Mouse (Mus musculus): ENCODE measurements around the gene Olfr1427.
"Not testable (repeated sequence)": the region's sequence is repeated elsewhere in the genome, so short reads cannot be mapped to it uniquely, and the experiment has no call there.

The Olfr1427 gene

DNA sequence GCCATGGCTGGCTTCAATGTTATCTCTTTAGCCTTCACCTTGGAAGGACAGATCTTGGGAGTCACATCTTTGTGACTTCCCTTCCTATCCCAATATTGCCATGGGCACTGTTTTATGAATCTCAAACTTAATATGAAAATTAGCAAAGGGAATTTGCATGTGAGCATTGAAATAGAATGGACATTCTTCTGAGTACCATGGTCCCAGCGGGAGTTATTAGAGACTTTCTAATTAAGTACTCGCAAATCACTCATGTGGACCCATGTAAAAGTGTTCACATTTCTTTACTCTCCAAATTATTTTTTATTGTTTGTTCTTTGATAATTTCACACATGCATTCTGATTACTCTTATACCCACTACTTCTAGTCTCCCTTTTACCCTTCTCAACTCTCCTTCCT, at the start of gene Olfr1427:
Olfr1427 (minus strand) TSS at position 101 of the 400 bp plus-strand sequence.
- no peak for DNase-seq (ENCODE audit: low read depth, low spot score)

DNA sequence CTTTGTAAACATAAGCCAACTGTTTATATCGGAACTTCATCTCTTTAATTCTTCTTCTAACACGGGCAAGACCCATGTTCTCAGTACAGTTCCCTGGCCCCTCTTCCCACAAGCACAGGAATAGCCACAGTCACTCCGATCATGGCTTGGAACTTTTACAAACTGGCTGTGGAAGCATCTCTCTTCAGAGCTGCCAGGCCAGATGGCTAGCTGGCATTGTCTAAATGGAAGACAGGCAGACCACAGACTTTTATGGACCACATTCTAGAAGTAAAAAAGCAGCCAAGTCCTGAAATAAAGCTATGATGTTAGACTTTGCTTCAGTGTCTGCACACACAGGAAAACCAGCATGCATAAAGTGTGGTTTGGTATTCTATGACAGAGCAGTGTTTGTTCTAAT, 42.3 kb upstream of the Olfr1427 start:
- DNase-seq (ENCODE audit: low read depth, low spot score), result no peak

DNA sequence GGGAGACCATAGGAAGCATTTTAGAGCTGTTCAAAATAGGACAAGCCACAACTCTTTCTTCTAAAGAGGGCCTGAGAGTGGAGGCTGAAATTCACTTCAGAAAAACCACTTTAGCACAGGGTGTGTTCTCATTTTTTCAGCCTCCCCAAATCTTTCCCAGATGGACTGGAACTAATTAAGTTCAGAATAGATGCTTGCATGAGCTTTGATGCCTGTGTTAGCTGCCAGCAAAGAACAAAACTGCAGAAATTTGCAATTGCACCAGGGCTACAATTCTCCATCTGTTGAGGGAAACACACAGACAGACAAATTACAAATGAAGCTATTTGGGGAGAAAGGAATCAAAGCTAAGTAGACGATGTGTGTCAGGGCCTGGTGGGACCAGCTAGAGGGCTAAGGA, 40.2 kb upstream of the Olfr1427 start:
- DNase-seq (ENCODE audit: low read depth, low spot score), result no peak

DNA sequence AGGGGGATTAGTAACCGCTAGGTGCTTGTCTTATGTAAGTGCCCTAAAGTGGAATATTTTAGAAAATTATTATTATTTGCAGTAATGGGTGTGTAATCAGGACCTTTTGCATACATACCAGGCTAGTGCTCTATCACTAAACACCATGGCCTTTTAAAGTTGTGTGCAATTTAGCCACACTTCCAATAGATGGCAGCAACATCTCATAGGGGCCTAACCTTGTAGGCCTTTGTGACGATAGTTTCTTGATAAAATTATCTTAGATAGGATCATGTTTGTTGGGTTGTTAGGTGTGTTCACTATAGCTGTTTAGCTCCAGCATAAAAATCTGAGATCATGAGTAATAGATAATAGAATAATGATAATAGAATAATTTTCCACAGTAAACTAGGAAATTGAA, 31.2 kb upstream of the Olfr1427 start:
- DNase-seq (ENCODE audit: low read depth, low spot score), result peak; percentile 43

DNA sequence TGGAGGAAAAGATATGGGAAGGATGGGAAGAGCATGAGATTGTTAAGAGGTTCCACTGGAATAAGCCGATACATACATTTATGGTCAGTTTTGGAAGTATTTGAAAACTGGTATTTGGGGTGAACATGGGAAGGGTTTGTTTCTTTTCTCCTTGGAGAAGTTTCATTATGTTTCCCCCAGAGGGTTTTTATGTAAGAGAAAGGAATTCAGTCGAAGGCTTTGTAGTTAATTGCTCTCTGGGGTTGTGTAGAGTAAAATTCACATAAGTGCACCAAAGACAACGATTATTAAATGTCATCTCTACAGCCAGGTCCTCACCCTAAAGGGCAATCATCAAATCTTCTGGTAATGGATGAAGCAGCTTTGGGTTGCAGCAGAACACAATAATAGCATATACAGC, 20.0 kb upstream of the Olfr1427 start, which contains the start of gene Olfr76:
Olfr76 (minus strand) TSS at position 101 of the 400 bp plus-strand sequence.
- no peak for DNase-seq (ENCODE audit: low read depth, low spot score)

DNA sequence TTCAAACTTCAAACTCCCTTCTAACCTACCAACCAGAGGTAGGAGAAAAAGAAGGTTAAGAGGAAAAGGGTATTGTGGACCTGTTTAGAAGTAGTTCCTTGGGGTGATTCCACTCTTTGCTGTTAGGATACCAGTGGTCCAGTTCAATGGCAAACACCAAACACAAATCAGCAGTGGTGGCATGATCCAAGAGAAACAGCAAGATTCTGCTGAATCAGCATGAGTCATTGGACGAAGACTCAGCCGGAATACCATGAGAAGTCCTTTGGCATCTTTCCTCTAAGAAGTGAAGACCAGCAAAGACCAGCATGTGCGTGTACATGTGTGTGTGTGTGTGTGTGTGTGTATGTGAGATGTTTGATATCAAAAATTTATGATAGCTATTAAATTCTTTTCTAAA, 13.3 kb upstream of the Olfr1427 start:
- no peak for DNase-seq (ENCODE audit: low read depth, low spot score)

DNA sequence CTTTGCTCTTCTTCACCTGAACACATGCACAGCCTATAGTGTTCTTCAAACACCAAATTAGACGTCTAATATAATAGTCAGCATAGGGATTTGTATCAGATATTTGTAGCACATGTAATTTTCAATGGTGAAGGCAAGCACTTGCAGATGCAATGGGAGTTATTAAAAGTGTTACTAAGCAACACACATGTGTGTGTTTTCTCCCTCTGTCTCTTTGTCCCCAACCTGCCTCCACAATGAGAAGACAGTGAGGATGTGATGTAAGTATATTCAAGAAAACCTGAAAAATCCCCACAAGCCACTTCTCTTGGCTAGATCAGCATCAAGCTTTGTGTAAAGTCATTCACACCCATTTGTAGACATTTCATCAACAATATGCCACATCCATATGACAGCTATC, 12.7 kb upstream of the Olfr1427 start, which contains the start of gene Olfr1428:
Olfr1428 (minus strand) TSS at position 101 of the 400 bp plus-strand sequence.
- no peak for DNase-seq (ENCODE audit: low read depth, low spot score)

DNA sequence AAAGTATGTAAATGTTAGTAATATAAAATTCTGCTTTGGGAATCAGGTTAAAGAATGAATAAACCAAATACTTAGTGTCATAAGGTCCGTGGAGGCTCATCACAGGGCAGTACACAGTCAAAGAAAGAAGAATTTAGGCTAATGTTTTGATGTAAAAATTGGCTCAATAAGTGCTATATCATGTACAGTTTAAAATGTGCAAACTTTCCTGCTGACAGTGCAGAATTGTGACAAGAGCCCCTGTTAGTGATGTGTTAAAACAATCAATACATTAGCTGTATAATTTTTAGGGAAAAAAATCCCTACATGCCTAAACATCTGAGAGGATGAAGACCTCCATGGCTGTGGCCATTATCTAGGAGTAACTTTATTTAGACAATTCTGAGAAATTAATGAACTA, 10.7 kb upstream of the Olfr1427 start:
- DNase-seq (ENCODE audit: low read depth, low spot score), result no peak

DNA sequence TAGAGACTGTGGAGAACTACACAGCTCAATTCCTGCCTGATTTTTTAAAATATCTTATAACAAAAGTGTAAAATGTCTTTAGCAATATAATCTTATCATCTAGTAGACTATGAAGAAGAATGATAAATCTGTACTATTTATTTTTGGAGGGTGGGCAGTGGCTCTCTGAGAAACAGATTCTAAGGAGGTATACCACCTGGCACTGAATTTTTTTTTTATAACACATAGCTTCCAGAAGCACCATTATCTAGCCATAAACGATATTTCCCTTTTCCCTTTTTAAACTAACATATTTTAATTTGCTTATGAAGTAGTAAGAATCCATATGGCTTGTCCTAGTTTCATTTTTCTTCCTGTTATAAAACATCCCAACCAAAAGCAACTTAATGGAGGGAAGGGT, 1.4 kb upstream of the Olfr1427 start:
- DNase-seq (ENCODE audit: low read depth, low spot score), result no peak

DNA sequence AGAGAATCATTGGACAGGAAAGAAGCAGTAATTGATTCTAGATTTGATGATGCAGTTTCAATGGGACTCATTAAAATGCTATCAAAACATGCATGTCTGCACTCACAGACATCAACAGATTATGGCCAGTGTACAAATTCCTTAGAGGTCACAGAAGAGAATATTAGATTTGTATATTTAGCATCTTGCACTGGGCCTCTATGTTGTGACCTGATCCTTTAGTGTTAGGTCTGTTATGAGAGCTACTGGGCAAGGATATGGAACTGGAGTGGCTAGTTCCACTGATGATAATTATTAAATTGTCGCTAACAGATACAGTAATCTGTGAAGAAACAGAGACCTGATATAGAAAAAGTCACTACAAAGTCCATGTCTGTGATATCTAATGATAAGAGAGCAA, 11.2 kb downstream of the Olfr1427 start, which contains the start of gene Olfr1426:
Olfr1426 (minus strand) TSS at position 101 of the 400 bp plus-strand sequence.
- DNase-seq (ENCODE audit: low read depth, low spot score), result no peak

DNA sequence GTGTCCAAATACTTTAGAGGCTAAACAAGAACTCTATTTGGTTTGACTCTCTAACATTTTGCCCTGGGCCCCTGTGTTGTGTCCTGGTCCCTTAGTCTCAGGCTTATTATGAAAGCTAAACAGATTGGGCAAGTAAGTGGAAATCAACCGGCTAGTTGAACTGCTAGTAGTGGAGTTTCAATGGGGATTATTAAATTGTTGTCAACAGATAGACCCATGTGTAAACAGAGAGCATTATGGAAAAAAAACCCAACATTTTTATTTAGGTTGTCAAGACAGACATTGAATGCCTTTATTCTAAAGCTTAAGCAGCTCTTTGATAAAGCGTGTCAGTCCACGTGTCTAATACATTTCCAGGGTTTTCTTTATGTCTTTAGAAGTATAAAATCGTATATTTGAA, 25.5 kb downstream of the Olfr1427 start, which contains the start of gene Olfr1425:
Olfr1425 (minus strand) TSS at position 101 of the 400 bp plus-strand sequence.
- DNase-seq (ENCODE audit: low read depth, low spot score), result not testable (repeated sequence)

DNA sequence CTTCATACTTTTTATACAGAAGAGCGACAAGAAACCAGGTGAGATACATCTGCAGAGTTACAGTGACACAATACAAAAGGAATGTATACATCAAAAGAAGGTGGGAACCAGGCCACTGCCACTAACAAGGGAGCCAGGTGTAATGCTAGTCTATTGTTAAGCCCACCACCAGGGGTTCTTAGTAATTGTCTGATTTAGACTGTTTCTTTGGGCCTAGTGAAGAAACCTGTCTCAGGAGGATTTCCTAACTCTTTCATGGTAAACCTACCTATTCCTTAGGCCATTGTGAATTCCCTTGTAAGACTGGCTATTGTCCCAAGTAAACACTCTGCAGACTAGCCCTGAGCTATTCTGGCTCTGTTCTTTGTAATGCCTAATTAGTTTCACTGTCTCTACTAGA, 33.6 kb downstream of the Olfr1427 start:
- not testable (repeated sequence) for DNase-seq (ENCODE audit: low read depth, low spot score)

DNA sequence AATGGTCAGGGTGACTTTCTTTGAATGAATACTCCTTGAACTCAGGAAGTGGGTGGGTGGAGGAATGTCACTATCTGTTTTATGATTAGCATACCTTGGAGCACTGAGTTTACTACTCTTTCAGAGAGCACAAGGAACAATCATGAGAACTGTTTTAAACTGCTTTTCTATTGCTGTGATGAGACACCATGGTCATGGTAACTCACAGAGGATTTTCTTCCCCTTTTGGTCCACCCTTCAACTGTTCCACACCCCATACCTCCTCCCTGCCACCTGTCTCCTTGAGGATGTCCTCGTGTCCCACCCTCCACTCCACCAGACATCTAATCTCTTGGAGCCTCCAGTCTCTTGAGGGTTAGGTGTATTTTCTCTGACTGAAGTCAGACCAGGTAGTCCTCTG, 35.3 kb downstream of the Olfr1427 start:
- not testable (repeated sequence) for DNase-seq (ENCODE audit: low read depth, low spot score)

DNA sequence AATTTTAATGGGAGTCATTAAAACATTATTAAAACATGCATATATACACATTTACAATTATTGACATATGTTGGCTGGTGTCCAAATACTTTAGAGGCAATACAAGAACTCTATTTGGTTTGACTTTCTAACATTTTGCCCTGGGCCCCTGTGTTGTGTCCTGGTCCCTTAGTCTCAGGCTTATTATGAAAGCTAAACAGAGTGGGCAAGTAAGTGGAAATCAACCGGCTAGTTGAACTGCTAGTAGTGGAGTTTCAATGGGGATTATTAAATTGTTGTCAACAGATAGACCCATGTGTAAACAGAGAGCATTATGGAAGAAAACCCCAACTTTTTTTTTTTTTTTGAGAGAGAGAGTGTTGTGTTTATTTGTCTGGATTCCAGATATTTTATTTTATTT, 40.6 kb downstream of the Olfr1427 start, which contains the start of gene Olfr1424:
Olfr1424 (minus strand) TSS at position 101 of the 400 bp plus-strand sequence.
- DNase-seq (ENCODE audit: low read depth, low spot score), result not testable (repeated sequence)
